Mouse (Mus musculus) limb, embryonic 11.5 days (tissue): ENCODE results near the gene Stum. TPM values are rescaled to one million over a fixed set of nuclear protein-coding genes. Genes with fewer than 3 reads are reported as not detected.

Experiments used
- ATAC-seq: fragments of 200-750 bp; cut with Nextera tagmentation; 2 replicates; pipeline ENCODE4 v1.8.0; 2017; ENCODE audit warnings: low read depth; ENCODE audit not compliant: insufficient number of reproducible peaks, low FRiP score, low TSS enrichment
- DNase-seq: peaks from one replicate; pipeline ENCODE4 v3.0.0-alpha.2; 2015; ENCODE audit warnings: low spot score
- H3K27ac ChIP-seq: fragments of 300-500 bp; sonication (generic); replicated peaks from 2 replicates; pipeline ENCODE4 v1.5.1; 2014; ENCODE audit warnings: low read depth, mild to moderate bottlenecking, low read length
- H3K27me3 ChIP-seq: fragments of 300-500 bp; sonication (generic); 2 replicates; pipeline ENCODE4 v1.6.1; 2014; ENCODE audit warnings: mild to moderate bottlenecking, low read length, mixed read lengths; ENCODE audit not compliant: control insufficient read depth, insufficient read depth
- H3K36me3 ChIP-seq: fragments of 300-500 bp; sonication (generic); 2 replicates; pipeline ENCODE4 v1.6.1; 2014; ENCODE audit warnings: mild to moderate bottlenecking, low read length, moderate library complexity, mixed read lengths; ENCODE audit not compliant: control insufficient read depth, insufficient read depth
- H3K4me1 ChIP-seq: fragments of 300-500 bp; sonication (generic); 2 replicates; pipeline ENCODE4 v1.6.1; 2014; ENCODE audit warnings: low read length, mixed read lengths; ENCODE audit not compliant: control insufficient read depth, insufficient read depth
- H3K4me2 ChIP-seq: fragments of 300-500 bp; sonication (generic); 2 replicates; pipeline ENCODE4 v1.6.1; 2014; ENCODE audit warnings: low read depth, mild to moderate bottlenecking, moderate library complexity; ENCODE audit not compliant: severe bottlenecking
- H3K4me3 ChIP-seq: fragments of 300-500 bp; sonication (generic); 2 replicates; pipeline ENCODE4 v1.5.1; 2014; ENCODE audit warnings: low read depth, low read length
- H3K9ac ChIP-seq: fragments of 300-500 bp; sonication (generic); 2 replicates; pipeline ENCODE4 v1.6.1; 2014; ENCODE audit warnings: mild to moderate bottlenecking, low read length
- H3K9me3 ChIP-seq: fragments of 300-500 bp; sonication (generic); 2 replicates; pipeline ENCODE4 v1.6.1; 2016; ENCODE audit warnings: low read length; ENCODE audit not compliant: control insufficient read depth
- WGBS: fragments of 180-500 bp; shearing (Covaris S2); extraction: QIAGEN DNeasy Blood & Tissue Kit; methylation state at CpG from one replicate; pipeline ENCODE4 v1.1.7; 2014; 5-methylcytosine and 5-hydroxymethylcytosine counted together
- polyA plus RNA-seq: library from polyadenylated mRNA; unstranded; fragments of >200 nt; fragmentation: Nextera tagmentation; extraction: Ambion mirVana; gene quantifications from 2 replicates; pipeline ENCODE4 v1.2.1, GENCODE M21; 2014

The Stum gene
- 0.41 and 0.93 TPM in 2 replicates for polyA plus RNA-seq

- H3K4me2 ChIP-seq, result peak within 1 kb of the TSS; percentile 90
- H3K4me1 ChIP-seq, result peaks cover 16% of the 10 kb centered on the region
- peak within 1 kb of the TSS; percentile 47 for H3K4me3 ChIP-seq
- H3K27me3 ChIP-seq, result peaks cover 26% of the 10 kb centered on the region
- H3K36me3 ChIP-seq, result no peaks in the 10 kb centered on the region
- peak; percentile 65 for ATAC-seq
- peak within 1 kb of the TSS; percentile 37; the same call in 1 of the 2 replicates for H3K9ac ChIP-seq
- no peaks in the 10 kb centered on the region for H3K9me3 ChIP-seq
- DNase-seq, result peak; percentile 84
- 5% methylated on average over 39 of the region's 40 CpGs for WGBS
- H3K27ac ChIP-seq, result no peak within 1 kb of the TSS
Observed at GRCm38 (mm10) chr1:180483399-180484291, at the start of gene Stum. Stum (minus strand) TSS chr1:180483504.

DNA sequence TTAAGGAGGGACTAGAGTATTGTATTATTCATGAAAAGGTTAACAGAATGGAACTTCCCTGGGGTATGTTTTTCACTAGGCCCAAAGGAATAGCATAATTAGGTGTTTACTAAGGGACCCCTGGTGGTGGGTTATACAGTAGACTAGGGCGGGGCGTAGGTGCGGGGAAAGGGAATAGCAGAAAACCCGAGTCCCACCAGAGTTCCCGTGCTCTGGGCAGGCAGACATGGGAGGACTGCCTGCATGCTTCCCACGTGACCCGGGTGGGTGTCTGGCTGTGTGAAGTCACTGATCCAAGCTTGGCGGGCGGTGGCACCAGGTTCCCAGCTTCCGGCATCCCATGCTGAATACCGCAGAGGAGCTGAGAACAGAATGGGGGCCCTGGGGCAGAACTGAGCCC is 49.4 kb upstream of the Stum start:
- H3K27ac ChIP-seq, result no peak overlapping the region
- H3K9me3 ChIP-seq, result no peaks in the 10 kb centered on the region
- H3K4me1 ChIP-seq, result no peaks in the 10 kb centered on the region
- H3K4me3 ChIP-seq, result no peak overlapping the region
- no peak overlapping the region for H3K4me2 ChIP-seq
- ATAC-seq (no peak), DNase-seq (no peak)
- WGBS, result 93% methylated on average over 11 of the region's 11 CpGs
- H3K36me3 ChIP-seq, result no peaks in the 10 kb centered on the region
- H3K9ac ChIP-seq, result no peak overlapping the region
- no peaks in the 10 kb centered on the region for H3K27me3 ChIP-seq

DNA sequence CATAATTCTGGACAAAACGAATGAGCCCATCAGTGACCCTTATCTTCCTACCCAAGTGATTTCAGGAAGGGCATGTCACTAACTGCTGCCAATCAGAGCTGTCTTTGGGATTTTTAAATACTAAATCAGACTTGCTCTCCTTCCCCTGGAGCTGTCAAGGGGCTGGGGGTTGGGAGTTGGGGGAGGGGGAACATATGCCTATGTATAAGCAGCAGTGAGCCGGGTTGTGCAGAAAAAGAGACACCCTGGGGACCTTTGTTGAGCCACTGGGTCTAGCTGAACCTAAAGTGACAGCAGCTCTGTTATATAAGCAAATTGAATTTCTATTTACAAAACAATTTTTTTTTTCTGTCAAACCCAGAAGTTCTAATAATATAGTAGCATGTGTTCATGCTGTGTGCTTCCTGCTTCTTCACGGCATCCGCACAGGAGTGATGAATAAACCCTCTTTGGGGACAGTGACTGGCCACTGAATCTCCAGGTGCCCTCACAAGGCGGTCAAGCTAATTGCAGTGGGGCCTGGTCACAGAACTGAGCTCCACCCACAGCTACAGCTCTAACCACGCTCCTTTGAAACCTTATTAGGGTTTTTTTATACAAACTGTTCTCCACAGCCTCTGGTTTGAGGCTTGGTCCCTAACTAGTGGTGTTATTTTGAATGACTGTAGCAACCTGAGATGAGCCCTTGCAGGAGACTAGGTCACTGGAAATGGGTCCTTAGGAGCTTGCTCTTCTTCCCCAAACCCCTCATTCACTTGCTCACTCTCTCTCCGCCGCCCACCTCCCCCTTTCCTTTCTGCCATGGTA is 47.4 kb upstream of the Stum start:
- Histone ChIP-seq H3K4me3 (no peak overlapping the region), H3K4me2 (no peak overlapping the region), H3K27me3 (no peaks in the 10 kb centered on the region), H3K9me3 (no peaks in the 10 kb centered on the region), H3K27ac (no peak overlapping the region), H3K4me1 (no peaks in the 10 kb centered on the region), H3K36me3 (no peaks in the 10 kb centered on the region), H3K9ac (no peak overlapping the region)
- ATAC-seq, result no peak
- WGBS, result 58% methylated on average over 8 of the region's 8 CpGs
- no peak for DNase-seq

DNA sequence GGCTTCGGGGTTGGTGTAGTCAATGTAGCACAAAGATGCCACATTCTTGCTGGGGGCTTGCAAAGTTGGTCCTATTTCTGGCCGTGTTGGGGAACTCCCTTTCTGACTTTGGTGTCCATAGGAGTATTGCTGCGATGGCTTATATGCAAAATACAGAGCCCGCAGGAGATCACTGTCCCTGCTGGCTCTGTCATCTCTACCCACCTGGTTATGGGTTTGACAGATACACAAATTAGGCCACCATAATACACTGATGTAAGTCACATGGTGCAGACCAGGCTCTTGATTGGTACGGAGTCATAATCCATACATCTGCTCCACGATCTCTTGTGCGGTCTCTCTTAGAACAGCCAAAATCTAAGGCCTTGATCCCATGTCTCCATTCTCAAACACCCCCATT is 46.5 kb upstream of the Stum start:
- ATAC-seq (no peak), DNase-seq (no peak)
- H3K9ac ChIP-seq, result no peak overlapping the region
- no peaks in the 10 kb centered on the region for H3K9me3 ChIP-seq
- no peak overlapping the region for H3K27ac ChIP-seq
- H3K36me3 ChIP-seq, result no peaks in the 10 kb centered on the region
- no peak overlapping the region for H3K4me2 ChIP-seq
- H3K4me1 ChIP-seq, result no peaks in the 10 kb centered on the region
- no peak overlapping the region for H3K4me3 ChIP-seq
- WGBS, result 91% methylated on average over 7 of the region's 7 CpGs
- no peaks in the 10 kb centered on the region for H3K27me3 ChIP-seq

- Histone ChIP-seq H3K4me2 (no peak overlapping the region), H3K36me3 (no peaks in the 10 kb centered on the region), H3K4me1 (no peaks in the 10 kb centered on the region), H3K9ac (no peak overlapping the region), H3K27ac (no peak overlapping the region), H3K9me3 (no peaks in the 10 kb centered on the region), H3K4me3 (no peak overlapping the region), H3K27me3 (no peaks in the 10 kb centered on the region)
- ATAC-seq (no peak), DNase-seq (no peak)
- 86% methylated on average over 1 of the region's 1 CpGs for WGBS
Observed at GRCm38 (mm10) chr1:180525301-180525700, 42.0 kb upstream of the Stum start.

DNA sequence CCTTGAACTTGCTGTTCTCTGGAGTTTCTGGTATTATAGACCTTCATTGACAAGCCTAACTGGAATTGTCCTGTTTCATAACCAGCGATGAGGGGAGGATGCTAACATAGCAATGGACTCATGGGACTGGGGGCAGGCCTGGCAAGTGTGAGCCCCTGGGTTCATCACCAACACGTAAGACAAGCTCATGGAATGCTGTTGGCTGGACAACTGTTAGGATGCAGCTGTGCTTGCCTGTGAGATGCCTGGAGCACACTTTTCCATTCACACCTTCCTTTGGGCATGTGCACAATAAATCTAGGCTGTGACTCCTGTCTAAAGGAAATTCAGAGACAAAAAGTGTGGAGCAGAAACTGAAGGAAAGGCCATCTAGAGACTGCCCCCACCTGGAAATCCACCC is 40.0 kb upstream of the Stum start:
- Histone ChIP-seq H3K9me3 (no peaks in the 10 kb centered on the region), H3K4me3 (no peak overlapping the region), H3K4me2 (no peak overlapping the region), H3K27ac (no peak overlapping the region), H3K36me3 (no peaks in the 10 kb centered on the region), H3K27me3 (no peaks in the 10 kb centered on the region), H3K4me1 (no peaks in the 10 kb centered on the region), H3K9ac (no peak overlapping the region)
- no peak for DNase-seq
- 75% methylated on average over 2 of the region's 2 CpGs for WGBS
- ATAC-seq, result no peak

DNA sequence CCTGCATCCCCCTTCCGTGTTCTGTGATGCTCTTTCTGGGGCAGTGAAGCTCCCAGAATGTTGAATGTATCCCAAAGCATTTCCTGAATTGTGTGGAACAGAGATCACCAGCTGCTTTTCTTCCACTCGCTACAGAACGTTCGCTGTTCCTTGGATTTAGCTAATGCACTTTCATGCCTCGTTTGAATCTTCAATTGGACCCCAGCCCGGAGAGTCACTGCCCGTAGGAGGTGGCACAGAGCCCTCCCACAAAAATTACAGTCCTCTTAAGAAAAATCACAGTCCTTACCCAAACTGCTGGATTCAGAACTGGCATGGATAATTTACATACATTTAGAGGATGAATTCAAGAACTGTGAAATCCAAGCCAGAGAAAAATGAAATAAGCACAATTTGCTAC is 36.9 kb upstream of the Stum start:
- H3K9ac ChIP-seq, result no peak overlapping the region
- ATAC-seq, result no peak
- H3K27me3 ChIP-seq, result no peaks in the 10 kb centered on the region
- DNase-seq, result no peak
- H3K4me3 ChIP-seq, result no peak overlapping the region
- H3K36me3 ChIP-seq, result no peaks in the 10 kb centered on the region
- H3K4me2 ChIP-seq, result no peak overlapping the region
- H3K27ac ChIP-seq, result no peak overlapping the region
- WGBS, result 75% methylated on average over 7 of the region's 7 CpGs
- H3K9me3 ChIP-seq, result no peaks in the 10 kb centered on the region
- no peaks in the 10 kb centered on the region for H3K4me1 ChIP-seq

- Histone ChIP-seq H3K36me3 (no peaks in the 10 kb centered on the region), H3K9me3 (no peaks in the 10 kb centered on the region), H3K4me1 (no peaks in the 10 kb centered on the region), H3K27ac (no peak overlapping the region), H3K4me3 (no peak overlapping the region), H3K9ac (no peak overlapping the region), H3K4me2 (no peak overlapping the region), H3K27me3 (no peaks in the 10 kb centered on the region)
- 94% methylated on average over 8 of the region's 8 CpGs for WGBS
- ATAC-seq (no peak), DNase-seq (no peak)
Observed at GRCm38 (mm10) chr1:180519520-180519919, 36.2 kb upstream of the Stum start.
